Mouse (Mus musculus): ENCODE measurements around the gene Cops3.

Gene Cops3

DNA sequence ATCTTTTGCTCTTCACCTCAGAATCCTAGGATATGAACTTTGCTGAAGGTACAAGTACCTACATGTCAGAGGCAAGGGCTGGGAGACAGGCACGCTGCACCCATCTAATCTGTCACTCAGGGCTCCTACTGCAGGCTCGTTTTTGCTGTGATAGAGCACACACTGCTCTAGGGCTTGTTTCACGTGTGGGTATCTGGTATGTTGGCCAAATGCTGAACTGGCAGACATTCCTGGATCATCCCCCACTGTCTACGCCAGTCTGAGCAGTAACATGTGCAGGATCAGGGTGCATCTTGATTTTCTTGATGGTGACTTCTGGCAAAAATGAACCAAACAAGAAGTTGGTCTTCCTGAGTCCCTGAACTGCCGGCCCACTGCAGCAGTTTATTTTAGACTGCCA, 62.4 kb downstream of the Cops3 start:
- DNase-seq (ENCODE audit: low spot score): no peak

DNA sequence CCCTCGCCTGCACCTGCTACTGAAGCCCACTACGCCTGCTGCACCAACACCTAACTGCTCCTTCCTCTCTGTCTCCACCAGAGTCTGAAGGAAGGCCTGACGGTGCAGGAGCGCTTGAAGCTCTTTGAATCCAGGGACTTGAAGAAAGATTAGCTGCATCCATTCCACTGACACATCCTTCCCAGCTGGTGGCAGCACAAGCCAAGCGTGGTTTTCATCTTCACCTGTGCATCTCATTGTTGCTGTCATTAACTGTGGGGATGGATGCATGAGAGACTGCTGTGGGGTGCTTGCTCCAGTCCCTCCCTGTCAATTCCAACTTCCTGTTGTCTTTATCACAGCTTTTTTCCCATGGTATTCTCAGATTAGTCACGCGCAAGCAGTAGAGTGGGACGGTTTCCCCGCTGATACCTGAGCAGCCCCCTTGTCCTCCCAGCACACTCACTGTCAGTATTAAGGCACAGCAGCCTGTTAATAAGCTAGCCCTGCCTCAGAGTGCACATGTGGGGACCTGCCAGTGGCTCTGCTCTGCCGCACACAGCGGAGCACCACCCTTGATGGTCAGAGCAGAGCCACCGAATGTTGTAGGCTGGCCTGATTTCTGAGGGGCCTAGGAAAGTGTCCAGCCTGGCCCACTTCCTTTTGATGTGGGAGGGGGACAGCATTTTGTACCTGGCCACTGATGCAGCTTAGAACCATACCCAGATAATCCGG, 64.0 kb downstream of the Cops3 start:
- DNase-seq (ENCODE audit: low spot score): no peak

DNA sequence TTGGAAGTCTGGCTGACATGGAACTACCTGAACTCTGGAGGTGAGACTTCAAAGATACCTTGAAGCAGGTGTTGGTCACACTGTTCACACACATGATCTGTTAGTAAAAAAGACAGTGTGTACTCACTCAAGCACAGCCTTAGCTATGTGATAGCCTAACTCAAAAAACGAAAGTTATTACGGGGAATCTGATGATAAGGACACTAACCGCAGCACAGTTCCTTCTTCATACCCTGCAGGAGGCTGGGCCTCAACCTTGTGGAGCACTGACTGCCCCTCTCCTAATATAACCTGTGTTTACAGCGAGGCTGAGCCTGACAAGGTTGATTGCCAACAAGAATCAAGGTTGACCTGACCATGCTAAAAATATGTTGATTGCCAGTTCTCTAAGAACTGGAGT, 65.1 kb downstream of the Cops3 start:
- no peak for DNase-seq (ENCODE audit: low spot score)

DNA sequence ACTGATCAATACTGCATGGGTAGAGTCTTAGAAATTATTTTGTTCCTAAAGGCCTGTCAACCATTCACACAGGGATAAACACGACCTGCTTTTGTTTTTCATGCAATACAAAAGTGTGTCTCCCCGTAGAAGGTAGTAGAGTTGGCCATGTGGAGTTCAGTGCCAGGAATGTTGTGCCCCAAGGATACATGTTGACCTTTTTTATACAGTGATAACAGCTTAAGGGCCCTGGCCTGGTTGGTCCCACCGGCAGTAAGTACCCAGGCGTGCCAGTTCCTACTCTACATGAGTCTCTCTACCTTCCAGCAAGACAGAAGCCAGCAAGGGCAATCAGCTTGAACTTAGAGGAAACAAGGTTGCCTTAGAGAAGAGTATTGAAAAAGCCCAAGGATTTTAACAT, 66.7 kb downstream of the Cops3 start:
- DNase-seq (ENCODE audit: low spot score): no peak

DNA sequence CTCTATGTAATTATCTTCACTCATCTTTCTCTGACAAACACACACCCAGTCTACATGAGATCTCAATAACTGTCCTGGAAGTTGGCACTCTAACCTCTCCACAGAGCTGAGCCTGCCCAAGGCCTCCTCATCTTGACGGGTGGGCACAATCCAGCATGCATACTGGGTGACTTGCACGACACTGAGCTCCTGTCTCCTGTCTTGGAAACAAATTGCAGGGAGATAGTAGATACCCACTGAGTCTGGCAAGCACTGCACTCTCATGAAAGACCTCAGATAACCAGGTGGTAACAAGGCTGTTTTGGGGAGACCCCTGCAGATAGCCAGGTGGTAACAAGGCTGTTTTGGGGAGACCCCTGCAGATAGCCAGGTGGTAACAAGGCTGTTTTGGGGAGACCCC, 67.3 kb downstream of the Cops3 start:
- no peak for DNase-seq (ENCODE audit: low spot score)

DNA sequence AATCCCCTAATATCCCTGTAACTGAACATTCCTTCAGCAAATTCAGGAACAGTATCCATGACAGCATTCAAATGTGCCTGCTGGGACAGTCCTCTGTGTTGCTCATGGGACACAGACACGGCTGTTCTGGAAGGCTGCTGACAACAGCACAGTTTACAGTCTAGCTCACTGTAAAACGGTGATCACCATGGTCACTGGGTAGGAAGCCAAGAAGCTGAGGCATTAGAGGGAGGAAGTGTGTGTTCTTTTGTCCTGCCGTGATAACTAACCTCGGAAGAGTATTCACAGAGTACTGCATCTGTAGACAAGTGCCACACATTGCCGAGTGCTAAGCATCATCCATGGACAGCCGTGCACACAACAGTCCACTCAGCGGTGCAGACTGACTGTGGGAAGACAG, 68.9 kb downstream of the Cops3 start:
- DNase-seq (ENCODE audit: low spot score): no peak

DNA sequence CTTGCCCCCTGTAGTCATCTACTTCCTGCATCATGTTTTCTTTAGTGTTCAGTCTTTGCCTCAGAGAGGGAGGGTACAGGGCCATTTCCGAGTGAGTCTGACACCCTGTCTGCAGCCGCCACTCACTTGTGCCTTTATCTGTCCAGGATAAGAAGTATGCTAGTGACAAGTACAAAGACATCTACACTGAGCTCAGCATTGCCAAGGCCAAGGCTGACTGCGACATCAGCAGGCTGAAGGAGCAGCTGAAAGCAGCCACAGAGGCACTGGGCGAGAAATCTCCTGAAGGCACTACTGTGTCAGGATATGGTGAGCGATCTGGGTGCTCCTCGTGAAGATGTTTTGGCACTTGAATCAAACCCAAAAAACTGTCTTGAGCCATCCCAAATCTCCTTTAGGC, 69.9 kb downstream of the Cops3 start:
- no peak for DNase-seq (ENCODE audit: low spot score)

DNA sequence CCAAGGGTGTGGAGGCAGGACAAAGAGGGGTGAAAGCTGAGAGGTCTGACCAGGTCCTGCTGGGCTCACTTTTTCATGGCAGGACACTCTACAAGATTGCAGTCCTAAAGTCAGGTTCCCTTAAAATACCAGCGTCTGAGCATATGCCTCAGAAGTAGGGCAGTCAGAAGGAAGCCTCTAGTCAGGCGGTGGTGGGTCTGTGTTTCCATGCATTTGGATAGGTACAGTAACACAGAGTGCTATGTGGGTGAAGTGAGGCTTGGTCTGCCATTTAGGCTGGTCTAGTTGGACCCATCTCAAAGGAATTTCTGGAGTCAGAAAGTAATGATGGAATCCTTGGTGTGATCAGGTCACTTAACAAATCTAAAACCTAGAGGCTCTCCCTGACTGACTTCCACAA, 70.3 kb downstream of the Cops3 start:
- no peak for DNase-seq (ENCODE audit: low spot score)

All from testis, postnatal 10 days (tissue).